Mouse (Mus musculus): ENCODE data around the gene Trp53inp2.

GRCm38 (mm10) chr2:155380261-155381059 is at the start of gene Trp53inp2:
- TF ChIP-seq CTCF (IDR thresholded peaks at IDR 0.05; ENCODE audit: control insufficient read depth, insufficient read depth, insufficient read length) (no peak), MYOD1 (IDR thresholded peaks at IDR 0.05; ENCODE audit: control insufficient read depth, insufficient read length, low read depth) (no peak), USF1 (IDR thresholded peaks at IDR 0.05; ENCODE audit: low read depth) (no peak), CEBPB (IDR thresholded peaks at IDR 0.05; ENCODE audit: low read depth) (no peak), MYOG (IDR thresholded peaks at IDR 0.05; ENCODE audit: control insufficient read depth, extremely low read depth, insufficient read length) (no peak), MAX (IDR thresholded peaks at IDR 0.05) (no peak), FOSL1 (IDR thresholded peaks at IDR 0.05; ENCODE audit: insufficient read depth, low read length, poor library complexity, severe bottlenecking) (no peak)
